Mouse (Mus musculus) embryonic facial prominence, embryonic 12.5 days (tissue): ENCODE data around the gene Tmem208. TPM values are rescaled to one million over a fixed set of nuclear protein-coding genes. Genes with fewer than 3 reads are reported as not detected.
A peak's percentile ranks its signal among the peaks of the same experiment; 100 is the strongest.

ENCODE experiments used
- ATAC-seq: fragments of 200-750 bp; cut with Nextera tagmentation; 2 replicates; pipeline ENCODE4 v1.8.0; 2017; ENCODE audit not compliant: insufficient number of reproducible peaks, insufficient read depth, low FRiP score, low TSS enrichment
- H3K27ac ChIP-seq: fragments of 300-500 bp; sonication (generic); 2 replicates; pipeline ENCODE4 v1.5.1; 2016; ENCODE audit warnings: mild to moderate bottlenecking
- H3K27me3 ChIP-seq: fragments of 300-500 bp; sonication (generic); 2 replicates; pipeline ENCODE4 v1.6.1; 2016; ENCODE audit warnings: mild to moderate bottlenecking, moderate library complexity
- H3K36me3 ChIP-seq: fragments of 300-500 bp; sonication (generic); 2 replicates; pipeline ENCODE4 v1.6.1; 2016; ENCODE audit warnings: mild to moderate bottlenecking
- H3K4me1 ChIP-seq: fragments of 300-500 bp; sonication (generic); 2 replicates; pipeline ENCODE4 v1.6.1; 2016
- H3K4me2 ChIP-seq: fragments of 300-500 bp; sonication (generic); replicated peaks from 2 replicates; pipeline ENCODE4 v1.6.1; 2016; ENCODE audit warnings: mild to moderate bottlenecking, moderate library complexity
- H3K4me3 ChIP-seq: fragments of 300-500 bp; sonication (generic); 2 replicates; pipeline ENCODE4 v1.5.1; 2016; ENCODE audit warnings: mild to moderate bottlenecking
- H3K9ac ChIP-seq: fragments of 300-500 bp; sonication (generic); 2 replicates; pipeline ENCODE4 v1.6.1; 2016; ENCODE audit warnings: mild to moderate bottlenecking, moderate library complexity
- H3K9me3 ChIP-seq: fragments of 300-500 bp; sonication (generic); 2 replicates; pipeline ENCODE4 v1.6.1; 2016; ENCODE audit warnings: mild to moderate bottlenecking, moderate library complexity
- WGBS: fragments of 180-500 bp; shearing (Covaris S2); methylation state at CpG from one replicate; pipeline ENCODE4 v1.1.7; 2016; 5-methylcytosine and 5-hydroxymethylcytosine counted together
- microRNA counts: library from miRNA; unstranded; fragments of <30 nt; microRNA quantifications from one replicate; lab custom pipeline; 2017
- microRNA-seq: library from miRNA; unstranded; fragments of <30 nt; microRNA quantifications from one replicate; pipeline ENCODE4, GENCODE M21; 2017
- polyA plus RNA-seq: library from polyadenylated mRNA; unstranded; fragments of >200 nt; fragmentation: Nextera tagmentation; extraction: Ambion mirVana; gene quantifications from 2 replicates; pipeline ENCODE4 v1.2.1, GENCODE M21; 2016

The Tmem208 gene
- polyA plus RNA-seq, 1 experiment from 2014 or later, result 103 TPM

DNA sequence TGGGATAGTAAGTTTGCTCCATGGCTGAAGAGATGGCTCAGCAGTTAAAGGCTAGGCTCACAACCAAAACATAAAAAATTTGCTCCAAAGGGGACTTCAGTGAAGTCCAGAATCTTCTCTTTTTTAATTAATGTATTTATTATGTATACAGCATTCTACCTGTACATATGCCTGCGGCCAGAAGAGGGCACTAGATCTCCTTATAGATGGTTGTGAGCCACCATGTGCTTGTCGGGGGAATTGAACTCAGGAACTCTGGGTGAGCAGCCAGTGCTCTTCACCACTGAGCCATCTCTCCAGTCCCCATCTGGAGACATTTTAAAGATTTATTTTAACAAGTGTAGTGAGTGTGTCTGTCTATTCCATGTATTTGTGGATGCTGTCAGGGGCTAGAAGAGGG, 41.0 kb downstream of the Tmem208 start:
- Histone ChIP-seq H3K9ac (no peak overlapping the region), H3K27ac (no peak overlapping the region), H3K36me3 (peaks cover 31% of the 10 kb centered on the region), H3K9me3 (no peaks in the 10 kb centered on the region), H3K4me2 (no peak overlapping the region), H3K4me3 (no peak overlapping the region), H3K27me3 (no peaks in the 10 kb centered on the region), H3K4me1 (no peaks in the 10 kb centered on the region)
- 68% methylated on average over 2 of the region's 2 CpGs for WGBS
- no peak for ATAC-seq

DNA sequence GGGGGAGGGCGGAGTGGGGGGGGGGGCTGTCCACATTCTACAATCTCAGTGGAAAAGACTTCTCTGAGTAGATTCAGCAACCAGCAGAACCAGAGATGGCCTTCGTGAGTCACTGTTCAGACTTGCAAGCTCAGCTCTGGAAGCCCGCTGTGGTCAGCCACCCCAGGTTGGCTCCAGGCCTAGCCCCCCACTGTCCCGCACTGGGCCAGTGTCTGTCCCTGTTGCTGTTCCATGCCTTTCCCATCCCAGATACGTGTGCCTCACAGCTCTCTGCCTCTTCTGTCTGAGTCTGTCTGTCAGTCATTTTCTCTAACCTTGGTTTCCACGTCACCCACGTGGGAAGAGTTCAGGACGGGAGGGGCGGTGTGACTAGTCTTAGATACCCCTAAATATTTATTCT, 46.3 kb downstream of the Tmem208 start:
- no peak for ATAC-seq
- 69% methylated on average over 9 of the region's 9 CpGs for WGBS

DNA sequence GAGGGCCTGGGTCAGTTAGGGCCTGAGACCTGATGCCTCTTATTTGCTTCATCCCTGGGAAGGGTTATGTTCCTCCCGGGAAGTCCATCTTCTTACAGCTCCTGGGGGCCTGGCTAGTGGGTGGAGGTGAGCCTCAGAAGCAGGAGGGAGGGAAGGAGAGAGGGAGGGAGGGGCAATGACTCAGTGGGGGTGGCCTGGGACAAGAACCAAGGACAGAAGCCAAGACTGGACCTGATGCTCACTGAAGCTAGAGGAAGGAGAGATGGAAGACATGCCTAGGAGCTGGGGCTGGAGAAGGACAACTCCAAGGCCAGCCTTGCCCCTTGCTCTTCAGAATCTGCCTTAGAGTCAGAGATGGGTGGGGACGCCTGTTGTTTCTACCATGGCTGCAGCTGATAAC, 46.9 kb downstream of the Tmem208 start, which contains the start of gene Plekhg4:
TSS of gene Plekhg4 (plus strand) at position 243 of the 400 bp plus-strand sequence.
- H3K9me3 ChIP-seq, result no peaks in the 10 kb centered on the region
- H3K27ac ChIP-seq, result no peak within 1 kb of the TSS
- 58% methylated on average over 2 of the region's 2 CpGs for WGBS
- H3K27me3 ChIP-seq, result no peaks in the 10 kb centered on the region
- no peak within 1 kb of the TSS for H3K4me2 ChIP-seq
- no peak within 1 kb of the TSS for H3K9ac ChIP-seq
- no peak for ATAC-seq
- 0 out of 2 replicates have a peak, but pooled peaks cover 6% of the 10 kb centered on the region for H3K4me1 ChIP-seq
- H3K4me3 ChIP-seq, result no peak within 1 kb of the TSS
- H3K36me3 ChIP-seq, result peaks cover 5% of the 10 kb centered on the region; the same call in 1 of the 2 replicates

More for the DNA sequence above, 46.3 kb downstream of the Tmem208 start:
- Histone ChIP-seq H3K36me3 (peaks cover 7% of the 10 kb centered on the region; the same call in 1 of the 2 replicates), H3K4me1 (0 out of 2 replicates have a peak, but pooled peaks cover 6% of the 10 kb centered on the region), H3K4me3 (no peak overlapping the region), H3K9ac (no peak overlapping the region), H3K4me2 (no peak overlapping the region), H3K27ac (no peak overlapping the region), H3K27me3 (no peaks in the 10 kb centered on the region), H3K9me3 (no peaks in the 10 kb centered on the region)

- no peaks in the 10 kb centered on the region for H3K27me3 ChIP-seq
- no peak overlapping the region for H3K27ac ChIP-seq
- H3K4me3 ChIP-seq, result peak overlapping the region; percentile 22
- no peak for ATAC-seq
- H3K9ac ChIP-seq, result no peak overlapping the region
- peaks cover 15% of the 10 kb centered on the region for H3K4me1 ChIP-seq
- no peaks in the 10 kb centered on the region for H3K36me3 ChIP-seq
- peak overlapping the region; percentile 46 for H3K4me2 ChIP-seq
- WGBS, result 27% methylated on average over 33 of the region's 33 CpGs
- no peaks in the 10 kb centered on the region for H3K9me3 ChIP-seq
Observed at GRCm38 (mm10) chr8:105374513-105374966, 48.4 kb downstream of the Tmem208 start.

- Histone ChIP-seq H3K27me3 (no peaks in the 10 kb centered on the region), H3K9ac (peak overlapping the region; percentile 25; the same call in 1 of the 2 replicates), H3K27ac (peak overlapping the region; percentile 46; the same call in 1 of the 2 replicates), H3K4me1 (peaks cover 15% of the 10 kb centered on the region), H3K9me3 (no peaks in the 10 kb centered on the region), H3K36me3 (no peaks in the 10 kb centered on the region), H3K4me2 (no peak overlapping the region; the same call in 1 of the 2 replicates), H3K4me3 (no peak overlapping the region)
- ATAC-seq, result no peak; the same call in 1 of the 2 replicates
- 70% methylated on average over 19 of the region's 19 CpGs for WGBS
Observed at GRCm38 (mm10) chr8:105378673-105379072, 52.5 kb downstream of the Tmem208 start.

DNA sequence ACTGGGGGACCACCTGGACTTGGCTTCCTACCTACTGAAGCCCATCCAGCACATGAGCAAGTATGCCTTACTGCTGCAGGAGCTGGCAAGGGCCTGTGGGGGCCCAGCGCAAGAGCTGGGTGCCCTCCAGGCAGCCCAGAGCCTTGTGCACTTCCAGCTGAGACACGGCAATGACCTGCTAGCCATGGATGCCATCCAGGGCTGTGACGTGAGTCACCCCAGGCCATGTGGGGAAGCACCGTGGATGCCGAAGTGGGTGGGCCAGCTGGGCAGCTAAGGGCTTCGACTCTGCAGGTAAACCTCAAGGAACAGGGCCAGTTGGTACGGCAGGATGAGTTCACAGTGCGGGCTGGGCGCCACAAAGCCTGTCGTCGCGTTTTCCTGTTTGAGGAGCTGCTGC, 54.2 kb downstream of the Tmem208 start:
- peaks cover 9% of the 10 kb centered on the region for H3K4me1 ChIP-seq
- H3K4me3 ChIP-seq, result no peak overlapping the region
- H3K27me3 ChIP-seq, result no peaks in the 10 kb centered on the region
- no peak for ATAC-seq
- no peak overlapping the region for H3K27ac ChIP-seq
- 77% methylated on average over 12 of the region's 12 CpGs for WGBS
- H3K9ac ChIP-seq, result no peak overlapping the region
- no peaks in the 10 kb centered on the region for H3K9me3 ChIP-seq
- H3K4me2 ChIP-seq, result no peak overlapping the region
- no peaks in the 10 kb centered on the region for H3K36me3 ChIP-seq

DNA sequence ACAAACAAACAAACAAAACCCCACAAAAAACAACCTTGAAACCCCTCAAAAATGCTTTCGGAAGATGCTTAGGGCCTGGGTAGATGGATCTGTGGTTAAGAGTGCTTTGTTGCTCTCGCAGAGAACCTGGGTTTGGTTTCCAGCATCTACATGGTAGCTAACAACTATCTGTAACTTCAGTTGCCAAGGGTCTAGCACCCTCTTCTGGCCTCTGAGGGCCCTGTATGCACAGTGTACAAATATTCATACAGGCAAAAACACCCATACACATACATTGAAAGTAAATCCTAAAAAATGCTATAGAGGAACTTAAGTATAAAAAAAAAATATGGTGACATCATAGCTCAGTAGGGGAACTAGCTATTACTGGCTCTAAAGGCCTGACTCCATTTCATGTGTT, 57.9 kb downstream of the Tmem208 start:
- Histone ChIP-seq H3K4me2 (no peak overlapping the region), H3K36me3 (no peaks in the 10 kb centered on the region), H3K4me3 (no peak overlapping the region), H3K27ac (no peak overlapping the region), H3K9ac (no peak overlapping the region), H3K4me1 (peaks cover 6% of the 10 kb centered on the region), H3K27me3 (no peaks in the 10 kb centered on the region), H3K9me3 (no peaks in the 10 kb centered on the region)
- WGBS, result 100% methylated on average over 2 of the region's 2 CpGs
- no peak for ATAC-seq

MicroRNAs encoded within 50 kb of the gene (microRNA counts, 519-probe panel; counts per million panel counts)
- 2,275 counts per million, percentile 68 among the panel's probes with 10 or more counts for microRNA mmu-miR-328 (lab: Ali Mortazavi, UCI)

Small RNA genes within 50 kb of the gene (microRNA-seq; reads per million reads assigned to microRNA genes)
- gene Gm27320 (not detected), gene Mir328 (179 reads per million, percentile 60 among the genes with 10 or more reads in this experiment)

Other genes with a start within 250 kb of the Tmem208 start
- gene Ces3b, start 242.6 kb upstream of the Tmem208 start, polyA plus RNA-seq, result not detected in 2 replicates
- gene Ces4a, start 194.6 kb upstream of the Tmem208 start, polyA plus RNA-seq, result not detected in 2 replicates
- gene Cbfb, start 155.7 kb upstream of the Tmem208 start, polyA plus RNA-seq, result 120 and 124 TPM in 2 replicates
- gene D230025D16Rik, start 101.2 kb upstream of the Tmem208 start, polyA plus RNA-seq, result 26.3 and 26.7 TPM in 2 replicates
- gene B3gnt9, start 71.2 kb upstream of the Tmem208 start, polyA plus RNA-seq, result 7.1 and 9.1 TPM in 2 replicates
- 17.4 and 18.7 TPM in 2 replicates for gene Tradd, start 61.7 kb upstream of the Tmem208 start, polyA plus RNA-seq
- 1.2 and 1.4 TPM in 2 replicates for gene Fbxl8, start 61.7 kb upstream of the Tmem208 start, polyA plus RNA-seq
- gene Hsf4, start 56.6 kb upstream of the Tmem208 start, polyA plus RNA-seq, result 0.36 TPM in 1 of 2 replicates, not detected in the other
- 2.1 and 2.4 TPM in 2 replicates for gene Nol3, start 50.2 kb upstream of the Tmem208 start, polyA plus RNA-seq
- 24.2 and 24.5 TPM in 2 replicates for gene 4931428F04Rik, start 36.5 kb upstream of the Tmem208 start, polyA plus RNA-seq
- gene Exoc3l, start 30.3 kb upstream of the Tmem208 start, polyA plus RNA-seq, result 12.8 and 15.2 TPM in 2 replicates
- 81.1 and 82.3 TPM in 2 replicates for gene E2f4, start 28.7 kb upstream of the Tmem208 start, polyA plus RNA-seq
- gene Elmo3, start 20.8 kb upstream of the Tmem208 start, polyA plus RNA-seq, result 3.4 and 4.2 TPM in 2 replicates
- 1.6 and 1.8 TPM in 2 replicates for gene Lrrc29, start 76 bp upstream of the Tmem208 start, polyA plus RNA-seq
- 2.3 TPM in 2 replicates for gene Fhod1, start 21.6 kb downstream of the Tmem208 start, polyA plus RNA-seq
- gene Slc9a5, start 22.5 kb downstream of the Tmem208 start, polyA plus RNA-seq, result 5.9 and 7.4 TPM in 2 replicates
- 0.69 and 0.74 TPM in 2 replicates for gene Plekhg4, start 46.9 kb downstream of the Tmem208 start, polyA plus RNA-seq
- not detected in 2 replicates for gene Kctd19, start 87.1 kb downstream of the Tmem208 start, polyA plus RNA-seq
- 0.18 and 0.31 TPM in 2 replicates for gene Lrrc36, start 87.2 kb downstream of the Tmem208 start, polyA plus RNA-seq
- 44.6 and 51.1 TPM in 2 replicates for gene Tppp3, start 145.2 kb downstream of the Tmem208 start, polyA plus RNA-seq
- 38.3 and 41.8 TPM in 2 replicates for gene Zdhhc1, start 170.5 kb downstream of the Tmem208 start, polyA plus RNA-seq
- 6.1 and 6.6 TPM in 2 replicates for gene Hsd11b2, start 192.4 kb downstream of the Tmem208 start, polyA plus RNA-seq
- gene Atp6v0d1, start 239.7 kb downstream of the Tmem208 start, polyA plus RNA-seq, result 75.4 and 84.3 TPM in 2 replicates